Mouse (Mus musculus): ENCODE measurements at regions not wholly inside any gene's neighbourhood (a gene's known extent, or its start where the extent isn't known, plus 50 kb on each side); places are given as distances from the start of the nearest gene placed in this dataset.
"Not testable (repeated sequence)": the region's sequence is repeated elsewhere in the genome, so short reads cannot be mapped to it uniquely, and the experiment has no call there.

DNA sequence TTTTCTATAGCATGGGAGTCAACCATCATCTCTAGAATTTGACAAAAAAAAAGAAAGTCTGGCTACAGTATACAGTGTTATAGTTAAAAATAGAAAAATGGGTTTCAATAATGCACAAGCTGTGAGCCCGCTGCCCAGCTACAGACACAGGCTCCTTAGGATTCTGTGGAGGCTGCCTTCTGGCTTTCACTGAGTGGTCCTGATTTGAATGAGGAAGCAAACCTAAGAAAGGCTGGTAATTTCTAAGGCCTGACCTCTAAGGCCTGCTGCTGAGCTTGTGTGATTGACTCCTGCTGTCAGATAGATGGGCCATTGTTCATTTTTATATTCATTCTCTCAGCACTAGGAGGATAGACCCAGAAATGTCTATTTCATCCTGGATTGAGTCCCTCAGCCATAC, 67.7 kb downstream of the Alg10b start:
- no peak for DNase-seq (ENCODE audit: low read depth, low spot score)

DNA sequence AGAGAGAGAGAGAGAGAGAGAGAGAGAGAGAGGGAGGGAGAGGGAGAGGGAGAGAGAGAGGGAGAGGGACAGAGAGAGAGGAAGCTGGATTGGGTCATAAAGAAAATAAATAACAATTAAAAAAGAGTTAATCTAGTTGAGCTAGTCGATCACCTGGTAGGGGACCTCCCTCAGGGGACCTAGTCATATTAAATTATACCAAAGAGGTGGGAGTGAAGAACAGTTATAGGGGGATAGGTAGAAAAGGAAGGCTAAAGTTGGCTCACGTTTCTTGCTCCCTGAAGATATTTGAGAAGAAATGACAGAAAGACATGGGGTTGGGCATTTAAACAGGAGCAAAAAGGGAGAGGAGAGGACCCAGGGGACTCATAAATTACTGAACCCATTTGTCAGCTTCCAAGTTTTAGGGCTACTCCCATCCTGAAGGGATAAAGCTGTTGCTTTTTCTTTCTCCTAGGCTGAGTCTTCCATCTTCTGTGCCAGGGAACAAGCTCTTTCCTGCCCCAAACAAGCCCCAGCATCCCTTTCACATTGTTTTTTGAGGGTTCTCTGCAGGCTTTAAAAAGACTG, 70.3 kb downstream of the Alg10b start:
- no peak for DNase-seq (ENCODE audit: low read depth, low spot score)

DNA sequence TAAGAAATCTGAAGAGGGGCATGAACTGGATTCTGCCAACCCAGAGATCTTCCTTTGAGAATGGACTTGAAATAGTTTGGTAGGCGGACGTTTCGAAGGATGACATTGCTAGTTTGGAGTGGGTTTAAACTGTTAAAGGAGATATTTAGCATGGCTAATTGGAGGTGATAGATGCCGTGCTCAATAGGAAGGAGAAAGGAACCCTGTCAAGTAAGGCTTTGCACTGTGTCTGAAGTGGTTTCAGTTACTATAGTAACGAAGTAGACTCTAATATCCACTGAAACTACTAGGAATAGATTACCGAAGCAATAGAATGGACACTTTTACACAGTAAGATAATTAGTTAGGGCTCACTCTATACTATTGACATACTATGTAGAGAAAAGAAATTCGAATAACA, 74.5 kb downstream of the Alg10b start:
- DNase-seq (ENCODE audit: low read depth, low spot score): no peak

DNA sequence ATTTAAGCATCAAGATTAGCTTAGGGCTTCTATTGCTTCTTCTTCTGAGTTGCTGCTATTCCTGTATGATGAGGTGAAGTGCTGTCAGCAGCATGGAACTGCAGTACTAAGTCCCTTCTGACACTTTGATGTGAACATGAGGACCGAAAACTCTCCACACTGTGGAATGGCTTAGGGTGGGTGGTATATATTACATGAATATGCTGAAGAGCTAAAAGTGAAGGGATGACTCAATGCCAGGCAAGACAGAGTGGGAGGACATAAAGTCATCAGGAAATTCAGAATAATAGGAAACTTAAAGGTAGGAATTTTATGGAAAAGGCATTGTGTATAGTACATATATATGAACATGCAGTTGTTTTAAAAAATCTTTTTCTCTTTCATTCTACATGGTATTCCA, 79.3 kb downstream of the Alg10b start:
- no peak for DNase-seq (ENCODE audit: low read depth, low spot score)

DNA sequence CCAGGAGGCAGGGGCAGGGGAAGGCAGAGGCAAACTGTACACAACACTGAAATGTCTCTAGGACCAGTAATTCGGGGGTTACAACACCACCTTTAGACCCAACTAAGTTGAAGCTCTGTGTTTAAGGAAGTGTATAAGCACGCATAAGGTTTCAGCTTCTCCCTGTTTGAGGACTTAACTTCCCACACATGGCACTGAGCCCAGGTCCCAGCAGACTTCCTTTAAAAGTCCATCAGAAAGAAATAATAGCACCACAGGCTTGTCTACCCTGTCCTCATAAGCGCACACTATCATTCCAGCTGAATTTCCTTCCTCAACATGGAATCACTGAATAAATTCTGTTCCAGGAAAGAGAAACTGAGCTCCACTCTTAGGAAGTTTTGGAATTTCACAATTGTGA, 80.9 kb downstream of the Alg10b start:
- no peak for DNase-seq (ENCODE audit: low read depth, low spot score)

DNA sequence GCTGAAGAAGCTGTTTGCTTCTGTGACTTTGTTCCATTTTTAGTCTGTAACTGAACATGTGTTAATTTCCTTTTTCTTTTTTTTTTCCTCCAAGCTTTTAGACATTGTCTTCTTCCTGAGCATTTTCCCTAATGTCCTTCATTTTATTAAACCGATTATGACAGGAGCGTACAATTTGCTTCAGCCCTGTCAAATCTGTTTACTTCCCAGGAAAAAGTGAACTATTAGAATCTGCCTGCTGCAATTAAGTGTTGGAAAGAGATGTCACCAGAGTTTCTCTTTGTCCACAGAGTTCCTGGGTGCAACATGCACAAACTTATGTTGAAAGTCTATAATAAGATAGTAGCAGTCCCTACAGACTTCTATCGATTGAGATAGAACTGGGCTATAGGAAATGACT, 82.8 kb downstream of the Alg10b start:
- no peak for DNase-seq (ENCODE audit: low read depth, low spot score)

DNA sequence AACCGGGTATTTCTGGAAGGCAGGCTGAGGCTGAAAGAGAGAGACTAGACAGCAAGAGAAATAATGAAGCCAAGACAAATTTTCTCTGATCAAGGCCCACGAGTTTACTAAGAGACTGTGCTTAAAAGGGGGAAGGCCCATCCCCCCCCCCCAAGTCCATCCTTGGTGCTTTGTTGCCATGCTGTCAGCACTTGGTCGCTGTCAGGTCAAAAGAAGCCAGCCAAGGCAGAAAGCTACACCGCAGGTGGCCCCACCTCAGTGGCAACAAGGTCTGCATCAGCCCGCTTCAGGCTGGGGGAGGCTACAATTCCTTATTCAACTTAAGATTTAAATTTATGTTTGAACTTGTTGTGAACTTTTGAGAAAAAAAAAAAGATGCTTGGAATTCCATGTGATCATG, 84.3 kb downstream of the Alg10b start:
- not testable (repeated sequence) for DNase-seq (ENCODE audit: low read depth, low spot score)

DNA sequence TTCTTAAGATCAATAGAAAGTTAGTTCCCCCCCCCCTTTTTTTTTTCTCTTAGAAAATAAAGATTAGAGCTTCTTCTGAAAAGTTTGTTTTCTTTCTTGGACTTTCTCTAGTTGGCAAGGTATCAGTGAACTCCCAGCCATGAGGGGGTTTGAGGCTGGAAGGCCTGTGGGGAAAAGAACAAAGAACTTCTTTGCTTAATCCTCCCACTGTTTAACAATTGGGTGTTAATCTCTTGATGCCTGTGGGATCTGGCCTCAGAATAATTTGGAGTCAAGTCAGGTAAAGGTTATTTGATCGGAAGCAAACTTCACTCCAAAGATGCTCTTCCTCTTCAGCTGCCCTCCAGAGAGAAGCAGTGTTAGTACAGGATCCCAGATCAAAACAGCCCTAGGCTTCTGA, 84.8 kb downstream of the Alg10b start:
- peak; percentile 6 for DNase-seq (ENCODE audit: low read depth, low spot score)

DNA sequence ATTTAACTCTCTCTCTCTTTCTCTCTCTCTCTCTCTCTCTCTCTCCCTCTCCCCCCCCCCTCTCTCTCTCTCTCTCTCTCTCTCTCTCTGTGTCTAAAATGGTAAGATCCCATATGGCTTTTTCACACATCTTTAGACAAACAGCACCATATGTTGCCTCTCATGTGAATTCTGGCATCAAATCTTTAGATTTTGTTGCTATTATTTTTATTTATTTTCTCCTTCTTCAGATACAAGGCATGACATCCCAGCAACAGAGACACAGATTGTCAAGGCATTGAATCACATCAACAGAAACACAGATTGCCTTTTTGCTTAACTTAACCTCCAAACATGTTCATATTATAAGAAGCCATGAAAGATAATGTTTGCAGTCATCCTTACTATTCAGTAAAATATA, 85.6 kb downstream of the Alg10b start:
- no peak for DNase-seq (ENCODE audit: low read depth, low spot score)

DNA sequence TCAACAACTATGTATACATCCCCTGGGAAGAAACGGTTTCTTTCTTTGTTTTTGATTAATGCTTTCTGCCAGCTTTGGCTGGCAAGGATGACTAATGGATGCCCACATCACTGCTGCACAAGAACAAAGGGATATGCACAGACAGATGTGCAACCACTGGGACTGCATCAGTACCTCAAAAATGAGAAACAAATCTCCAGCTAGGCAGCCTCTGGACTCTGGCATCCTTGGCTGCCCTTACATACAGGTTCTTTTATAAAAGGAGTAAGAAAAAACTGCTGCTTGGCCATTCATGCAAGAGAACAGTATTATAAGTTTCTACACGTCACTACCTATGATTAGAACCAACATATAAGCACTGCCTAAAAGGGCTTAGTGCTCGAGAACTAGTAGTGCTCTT, 97.7 kb downstream of the Alg10b start:
- no peak for DNase-seq (ENCODE audit: low read depth, low spot score)

DNA sequence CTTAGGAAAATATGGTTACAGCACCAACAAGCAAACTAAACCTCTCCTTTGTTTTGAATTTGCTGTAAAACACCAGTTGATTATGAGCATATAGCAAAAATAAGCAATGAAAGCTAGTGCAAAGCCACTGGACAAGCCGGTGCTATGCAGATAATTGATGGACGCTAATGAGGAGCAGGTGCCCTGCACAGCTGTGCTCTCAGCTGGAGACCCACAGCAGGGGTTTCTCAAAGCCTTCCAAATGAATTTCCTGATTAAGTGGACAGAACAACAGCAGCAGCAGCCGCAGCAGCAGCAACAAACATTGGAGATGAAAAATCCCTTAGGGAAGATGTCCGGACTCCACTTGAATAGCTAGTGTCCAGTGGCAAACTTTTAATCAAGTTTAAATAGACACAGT, 109.2 kb downstream of the Alg10b start:
- DNase-seq (ENCODE audit: low read depth, low spot score): no peak

DNA sequence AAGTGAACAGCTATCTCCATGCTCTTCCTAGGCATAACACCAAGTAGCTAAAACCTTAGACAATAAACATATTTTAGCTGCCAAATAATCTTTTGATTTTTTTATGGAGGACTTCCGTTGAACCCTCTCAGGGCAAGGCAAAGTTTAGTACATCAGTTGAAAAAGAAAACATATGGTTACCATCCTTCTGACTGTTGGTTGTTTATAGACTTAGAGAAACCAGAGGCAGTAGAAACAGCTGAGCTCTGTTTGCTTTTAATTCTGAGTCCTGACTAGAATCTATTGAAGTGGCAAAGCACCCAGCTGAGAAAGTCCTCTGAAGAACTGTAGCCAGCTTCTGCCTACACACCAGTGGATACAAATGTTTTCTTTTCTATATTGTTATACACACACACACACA, 109.7 kb downstream of the Alg10b start:
- no peak for DNase-seq (ENCODE audit: low read depth, low spot score)

DNA sequence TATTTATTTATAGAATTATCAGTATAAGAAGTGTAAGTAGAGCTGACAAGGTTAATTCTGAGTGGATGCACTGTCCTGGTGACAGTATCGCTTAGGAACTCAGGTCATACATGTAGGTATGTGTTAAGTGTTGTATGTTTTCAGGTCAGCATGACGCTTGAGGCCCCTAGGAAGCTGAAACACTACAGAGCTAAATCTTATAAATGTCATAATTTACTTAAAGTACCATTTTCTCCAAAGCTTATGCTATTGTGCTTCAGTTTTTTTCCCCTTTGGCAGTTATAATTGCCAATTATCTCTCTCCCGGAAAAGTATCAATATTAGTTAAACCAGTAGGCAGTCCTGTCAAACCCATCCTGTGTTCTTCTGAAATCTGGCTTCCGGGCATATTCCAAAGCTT, 110.3 kb downstream of the Alg10b start:
- DNase-seq (ENCODE audit: low read depth, low spot score): no peak

DNA sequence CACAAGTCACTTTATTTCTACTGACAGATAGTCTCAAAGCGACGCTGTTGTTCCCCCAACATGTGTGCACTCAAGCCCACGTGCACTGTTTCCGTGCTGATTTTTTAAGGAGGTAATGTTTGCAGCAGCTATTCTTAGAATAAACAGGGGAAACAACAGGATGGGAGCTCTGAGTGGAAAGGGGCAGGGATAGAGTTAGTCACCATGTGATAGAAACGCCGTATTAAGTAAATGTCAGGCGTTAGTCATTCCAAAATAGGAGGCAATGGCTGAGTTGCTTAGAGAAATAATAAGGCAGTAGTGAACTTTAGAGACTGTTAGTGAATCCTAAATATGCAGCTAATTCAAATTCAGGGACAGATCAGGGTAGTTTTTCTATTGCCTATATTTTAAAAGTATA, 111.4 kb downstream of the Alg10b start:
- no peak for DNase-seq (ENCODE audit: low read depth, low spot score)

DNA sequence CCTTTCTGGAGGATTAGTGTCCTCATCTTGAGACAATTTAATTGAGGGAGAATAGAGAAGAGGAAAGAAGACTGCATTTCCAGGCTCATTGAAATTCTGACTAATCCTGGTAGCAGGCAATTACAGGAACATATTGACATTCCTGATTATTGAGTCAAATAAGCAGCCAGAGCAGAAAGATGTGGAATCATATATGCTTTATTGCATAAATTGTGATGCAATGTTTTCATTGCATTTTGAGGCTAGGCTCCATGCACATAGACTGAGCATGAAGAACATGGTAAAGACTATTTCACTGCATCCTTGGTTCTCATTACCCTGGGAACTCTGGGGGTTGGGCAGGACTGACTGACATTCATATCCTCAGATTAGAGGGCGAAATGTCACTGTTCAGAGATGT, 116.0 kb downstream of the Alg10b start:
- no peak for DNase-seq (ENCODE audit: low read depth, low spot score)

DNA sequence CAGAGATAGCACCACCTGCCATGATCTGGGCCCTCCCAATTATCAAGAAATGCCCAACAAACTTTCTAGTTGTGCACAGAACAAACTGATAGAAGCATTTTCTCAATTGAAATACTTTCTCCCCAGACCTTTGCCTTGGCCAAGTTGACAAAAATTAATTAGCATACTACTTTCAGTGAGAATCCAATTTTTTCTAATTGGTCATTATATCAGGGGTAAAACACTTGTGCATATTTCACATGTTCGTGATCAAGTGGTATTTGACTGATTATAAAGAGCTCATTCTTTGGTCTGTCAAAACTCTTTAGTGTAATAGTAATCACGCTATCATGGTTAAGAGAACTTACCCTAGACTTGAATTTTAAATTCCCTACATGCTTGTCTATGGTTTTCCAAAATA, 117.2 kb downstream of the Alg10b start:
- no peak for DNase-seq (ENCODE audit: low read depth, low spot score)

DNA sequence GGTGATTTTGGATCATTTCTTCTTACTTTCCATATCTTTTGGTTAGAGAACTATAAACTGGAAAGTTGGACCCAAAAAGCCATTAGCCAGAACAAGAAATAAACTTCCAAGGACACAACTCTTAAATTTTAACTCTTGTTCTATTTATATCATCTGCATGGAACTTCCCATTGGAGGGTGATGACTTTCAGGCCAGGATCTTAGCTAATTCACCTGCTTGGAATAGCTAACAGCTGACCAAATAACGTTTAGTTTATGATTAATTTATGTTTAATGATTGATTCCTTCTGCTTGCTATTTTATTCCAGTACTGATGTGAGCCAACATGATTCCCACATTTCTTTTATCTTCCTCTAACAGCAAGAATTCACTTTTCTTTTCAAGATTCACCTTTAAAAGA, 119.7 kb downstream of the Alg10b start:
- DNase-seq (ENCODE audit: low read depth, low spot score): no peak

DNA sequence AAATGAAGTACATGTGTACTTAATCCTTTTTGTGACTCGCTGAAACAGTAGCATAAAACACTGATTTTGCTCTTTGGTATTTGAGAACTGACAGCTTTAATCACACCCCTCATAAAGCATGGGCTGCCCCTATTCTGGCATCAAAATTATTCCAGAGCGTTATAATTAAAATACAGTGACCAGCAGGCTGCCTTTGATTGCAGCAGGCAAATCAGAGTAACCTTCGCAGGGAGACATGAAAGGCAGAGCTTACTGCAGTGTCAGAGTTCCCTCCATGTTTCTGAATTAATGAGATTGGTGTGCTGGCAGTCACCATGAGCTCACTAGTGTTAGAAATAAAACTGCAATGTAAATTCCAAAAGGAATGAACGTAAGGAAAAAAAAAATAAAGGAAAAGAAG, 120.8 kb downstream of the Alg10b start:
- no peak for DNase-seq (ENCODE audit: low read depth, low spot score)

DNA sequence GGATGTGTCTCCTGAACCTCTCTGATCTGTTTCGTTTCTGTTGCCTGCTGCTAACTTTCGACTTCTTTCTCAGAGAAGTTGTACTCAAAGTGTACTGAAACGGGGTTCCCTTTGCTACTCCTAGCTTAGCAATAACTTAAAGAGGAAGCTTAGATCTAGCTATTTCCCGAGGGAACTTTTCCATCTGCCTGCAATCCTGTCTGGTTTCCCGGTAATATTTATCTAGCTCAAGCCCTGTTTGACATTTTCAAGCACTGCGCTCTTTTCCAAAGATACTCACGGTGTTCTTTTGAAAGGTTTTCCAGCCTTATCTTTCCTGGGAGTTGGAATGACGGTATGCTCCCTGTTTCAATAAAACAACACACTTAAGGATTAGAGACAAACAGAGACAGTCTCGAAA, 122.1 kb downstream of the Alg10b start:
- no peak for DNase-seq (ENCODE audit: low read depth, low spot score)

DNA sequence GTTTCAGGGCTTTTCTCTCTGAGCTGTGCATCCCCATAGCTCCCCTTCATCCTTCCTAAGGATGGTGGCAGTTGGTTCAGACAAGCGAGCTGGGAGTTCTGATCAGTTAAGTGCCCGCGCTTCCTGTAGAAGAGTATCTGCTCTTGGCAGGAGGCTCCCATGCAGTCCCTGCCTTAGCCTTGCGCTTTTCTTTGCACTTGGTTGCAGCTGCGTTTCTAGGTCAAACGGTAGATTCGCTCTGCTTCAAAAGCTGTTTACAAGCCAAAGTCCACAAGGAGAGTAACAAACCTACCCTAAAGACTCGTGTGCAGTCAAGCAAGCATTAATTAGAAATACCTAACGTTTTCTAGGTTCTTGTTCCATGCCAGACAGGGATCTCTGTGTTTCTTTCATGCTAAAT, 122.6 kb downstream of the Alg10b start:
- no peak for DNase-seq (ENCODE audit: low read depth, low spot score)

DNA sequence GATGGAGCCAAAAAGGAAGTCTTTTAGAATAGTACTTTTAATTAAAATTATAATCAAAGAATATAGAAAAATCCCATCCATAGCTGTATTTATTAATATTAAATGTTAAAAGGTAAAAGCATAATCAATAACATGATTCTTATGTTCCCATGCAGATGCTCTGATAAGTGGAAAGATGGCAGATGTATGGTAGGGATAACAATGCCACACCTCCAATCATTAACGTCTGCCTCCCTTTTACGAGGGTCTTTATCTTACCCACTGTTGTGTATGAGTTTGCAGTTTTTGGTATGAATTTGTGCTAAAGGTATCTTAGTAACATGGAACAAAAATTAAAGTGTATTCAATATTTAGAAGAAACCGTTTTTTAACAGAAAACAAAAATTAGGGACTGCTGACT, 127.8 kb downstream of the Alg10b start:
- no peak for DNase-seq (ENCODE audit: low read depth, low spot score)

DNA sequence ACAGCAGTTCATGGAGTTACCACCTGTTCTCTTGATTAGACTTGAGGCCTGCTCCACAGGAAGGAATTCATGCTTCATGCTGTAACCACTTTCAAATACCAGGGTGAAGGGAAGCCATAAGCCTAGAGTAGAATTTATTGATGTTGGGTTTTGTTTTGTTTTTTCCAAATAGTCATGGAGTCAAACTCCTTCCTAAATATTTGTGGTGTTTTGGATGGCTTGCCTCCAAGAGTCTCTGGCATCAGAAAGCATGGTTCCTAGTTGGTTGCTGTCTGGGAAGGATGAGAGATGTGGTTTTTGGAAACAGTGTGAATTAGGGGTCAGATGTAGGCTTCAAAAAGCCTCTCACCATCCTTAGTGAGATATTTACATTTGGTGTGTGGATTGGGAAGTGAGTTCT, 141.5 kb downstream of the Alg10b start:
- DNase-seq (ENCODE audit: low read depth, low spot score): no peak

DNA sequence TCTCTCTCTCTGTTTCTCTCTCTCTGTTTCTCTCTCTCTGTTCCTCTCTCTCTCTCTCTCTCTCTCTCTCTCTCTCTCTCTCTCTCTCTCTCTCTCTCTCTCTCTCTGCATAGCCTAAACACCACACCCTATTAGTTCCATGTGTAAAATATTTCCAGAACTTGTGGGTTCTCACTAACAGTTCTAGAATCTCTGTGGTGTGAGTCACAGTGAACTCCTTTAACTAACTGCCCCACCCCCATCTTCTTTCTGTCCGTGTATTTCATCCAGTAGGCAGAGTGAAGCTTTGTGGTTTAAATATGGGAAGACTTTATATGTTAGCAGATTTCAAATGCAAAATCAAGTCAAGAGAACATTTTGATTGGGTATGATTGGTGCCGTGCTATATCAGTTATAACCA, 153.8 kb downstream of the Alg10b start:
- no peak for DNase-seq (ENCODE audit: low read depth, low spot score)

DNA sequence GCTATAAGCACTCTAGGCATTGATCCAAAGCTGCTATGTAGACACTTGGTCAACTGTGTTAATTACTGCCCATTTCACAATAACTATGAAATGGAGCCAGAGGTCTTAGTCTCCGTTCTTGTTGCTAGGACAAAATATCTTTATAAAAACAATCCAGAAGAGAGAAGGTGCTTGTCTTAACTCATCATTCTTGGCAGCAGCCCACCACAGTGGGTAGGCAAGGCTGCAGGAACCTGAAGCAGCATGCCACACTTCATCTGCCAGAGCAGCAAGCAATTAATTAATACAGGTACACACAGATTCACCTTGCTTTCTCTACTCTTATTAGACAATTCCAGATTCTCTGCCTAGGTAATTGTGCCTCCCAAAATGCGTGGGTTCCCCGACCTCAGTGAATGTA, 172.8 kb downstream of the Alg10b start:
- no peak for DNase-seq (ENCODE audit: low read depth, low spot score)
